8 mouse cellular contexts compared by ENCODE assay signal in genomic region chr10:53595744-53596676, GRCm38 (mm10). TPM values are rescaled to one million over a fixed set of nuclear protein-coding genes. Genes with fewer than 3 reads are reported as not detected.
DNase-seq lines count a peak whose midpoint lies in the region; ATAC-seq and TF ChIP-seq lines count a peak whose summit lies in the region.

No protein-coding gene starts in this region.

- intact Hi-C loops in heart, postnatal 25 days (cut with DNase I), result loop anchor here (2.0 to 10.0 kb wide), 2 partner anchors 31 to 221 kb away; partner anchors contain the start of gene Cep85l

- no peaks in the 10 kb centered on the region for H3K9me3 ChIP-seq in heart, embryonic 10.5 days
- H3K9me3 ChIP-seq in forebrain, embryonic 15.5 days, result no peaks in the 10 kb centered on the region
- H3K9me3 ChIP-seq in intestine, postnatal 0 days (ENCODE audit: control insufficient read depth), result no peaks in the 10 kb centered on the region
- no peaks in the 10 kb centered on the region for H3K9me3 ChIP-seq in midbrain, postnatal 0 days (ENCODE audit: low read length)

- no peak for TF ChIP-seq CTCF in intestine, postnatal 0 days (IDR thresholded peaks at IDR 0.05; ENCODE audit: low read depth)
- no peak for TF ChIP-seq CTCF in midbrain, postnatal 0 days (IDR thresholded peaks at IDR 0.05)

- 9% methylated on average over 27 of the region's 27 CpGs for WGBS in heart, embryonic 10.5 days
- 7% methylated on average over 26 of the region's 27 CpGs for WGBS in forebrain, embryonic 15.5 days
- WGBS in intestine, postnatal 0 days, result 4% methylated on average over 26 of the region's 27 CpGs
- 8% methylated on average over 20 of the region's 27 CpGs for WGBS in midbrain, postnatal 0 days

- peak overlapping the region; percentile 93 for H3K4me3 ChIP-seq in heart, embryonic 10.5 days
- peak overlapping the region; percentile 84 for H3K4me3 ChIP-seq in forebrain, embryonic 15.5 days
- peak overlapping the region; percentile 74 for H3K4me3 ChIP-seq in intestine, postnatal 0 days (ENCODE audit: low read depth, low read length)
- peak overlapping the region; percentile 86 for H3K4me3 ChIP-seq in midbrain, postnatal 0 days (ENCODE audit: low read depth, low read length)

- H3K9ac ChIP-seq in forebrain, embryonic 15.5 days (replicated peaks), result peak overlapping the region; percentile 80
- H3K9ac ChIP-seq in intestine, postnatal 0 days (ENCODE audit: low read depth, low read length), result peak overlapping the region; percentile 17; the same call in 1 of the 2 replicates
- H3K9ac ChIP-seq in midbrain, postnatal 0 days (replicated peaks; ENCODE audit: low read length, poor library complexity, severe bottlenecking), result peak overlapping the region; percentile 71

- H3K4me1 ChIP-seq in heart, embryonic 10.5 days, result peaks cover 14% of the 10 kb centered on the region
- H3K4me1 ChIP-seq in forebrain, embryonic 15.5 days, result peaks cover 27% of the 10 kb centered on the region
- H3K4me1 ChIP-seq in intestine, postnatal 0 days (replicated peaks; ENCODE audit: control insufficient read depth, insufficient read depth, low read length), result no peaks in the 10 kb centered on the region; the same call in 1 of the 2 replicates
- peaks cover 3% of the 10 kb centered on the region; the same call in 1 of the 2 replicates for H3K4me1 ChIP-seq in midbrain, postnatal 0 days (ENCODE audit: insufficient read depth, low read length)

- H3K36me3 ChIP-seq in heart, embryonic 10.5 days, result peaks cover 9% of the 10 kb centered on the region
- no peaks in the 10 kb centered on the region for H3K36me3 ChIP-seq in forebrain, embryonic 15.5 days
- no peaks in the 10 kb centered on the region for H3K36me3 ChIP-seq in intestine, postnatal 0 days (ENCODE audit: control insufficient read depth, insufficient read depth)
- no peaks in the 10 kb centered on the region for H3K36me3 ChIP-seq in midbrain, postnatal 0 days (ENCODE audit: insufficient read depth, low read length)

- no peaks in the 10 kb centered on the region for H3K27me3 ChIP-seq in heart, embryonic 10.5 days (ENCODE audit: insufficient read depth, poor library complexity, severe bottlenecking)
- no peaks in the 10 kb centered on the region for H3K27me3 ChIP-seq in forebrain, embryonic 15.5 days
- H3K27me3 ChIP-seq in intestine, postnatal 0 days (replicated peaks; ENCODE audit: control insufficient read depth, insufficient read depth, low read length), result no peaks in the 10 kb centered on the region
- H3K27me3 ChIP-seq in midbrain, postnatal 0 days (ENCODE audit: insufficient read depth, low read length), result no peaks in the 10 kb centered on the region

- peak overlapping the region; percentile 58 for H3K4me2 ChIP-seq in forebrain, embryonic 15.5 days (replicated peaks)
- peak overlapping the region; percentile 80 for H3K4me2 ChIP-seq in intestine, postnatal 0 days (replicated peaks; ENCODE audit: low read depth)
- H3K4me2 ChIP-seq in midbrain, postnatal 0 days (ENCODE audit: low read depth, low read length, poor library complexity, severe bottlenecking), result peak overlapping the region; percentile 51

- peak; percentile 95 for ATAC-seq in forebrain, embryonic 15.5 days (replicated peaks)
- ATAC-seq in intestine, postnatal 0 days, result peak; percentile 32; the same call in 1 of the 2 replicates
- peak; percentile 55 for ATAC-seq in midbrain, postnatal 0 days (ENCODE audit: low FRiP score)

- no peak for DNase-seq in heart, embryonic 10.5 days (ENCODE audit: low spot score)
- DNase-seq in heart, postnatal 25 days (ENCODE audit: low spot score), result no peak
- peak; percentile 38 to 40 for DNase-seq in B cell, adult 2 months
- DNase-seq in adrenal gland, postnatal 14 days, result peak; percentile 21
- no peak for DNase-seq in midbrain, postnatal 0 days (ENCODE audit: low spot score)
- DNase-seq in adipocyte (ENCODE audit: low spot score), result no peak

- peak overlapping the region; percentile 99 for H3K27ac ChIP-seq in heart, embryonic 10.5 days
- peak overlapping the region; percentile 97 for H3K27ac ChIP-seq in forebrain, embryonic 15.5 days (replicated peaks)
- H3K27ac ChIP-seq in intestine, postnatal 0 days (ENCODE audit: low read depth, low read length), result peak overlapping the region; percentile 98
- peak overlapping the region; percentile 98 for H3K27ac ChIP-seq in midbrain, postnatal 0 days (ENCODE audit: low read depth, low read length)

RNA-seq across cellular contexts. Expression of gene Asf1a, which starts 0.5 kb away (rescaled TPM):
- 89.9 and 110 TPM in 2 replicates for polyA plus RNA-seq in heart, embryonic 10.5 days (2016; fragmentation: Nextera tagmentation; extraction: Ambion mirVana)
- total RNA-seq in heart, postnatal 25 days (2021), result 10 to 100 TPM; 28.5 to 30.7 TPM
- 35.9 and 36.5 TPM in 2 replicates for total RNA-seq in adrenal gland, postnatal 14 days (2021)
- 101 and 114 TPM in 2 replicates for polyA plus RNA-seq in forebrain, embryonic 15.5 days (2015; fragmentation: Nextera tagmentation; extraction: Ambion mirVana)
- polyA plus RNA-seq in intestine, postnatal 0 days (2015; fragmentation: Nextera tagmentation; extraction: Ambion mirVana), result 40.4 and 44.5 TPM in 2 replicates
- total RNA-seq in midbrain, postnatal 0 days (2014; rRNA removed), result 27.3 and 39.7 TPM in 2 replicates
- 50.8 and 51.8 TPM in 2 replicates for polyA plus RNA-seq in midbrain, postnatal 0 days (2015; fragmentation: Nextera tagmentation; extraction: Ambion mirVana)

RNA-seq across cellular contexts. Expression of gene Mcm9, which starts 34.2 kb away (rescaled TPM):
- polyA plus RNA-seq in heart, embryonic 10.5 days (2016; fragmentation: Nextera tagmentation; extraction: Ambion mirVana), result 7.9 and 10.1 TPM in 2 replicates
- total RNA-seq in heart, postnatal 25 days (2021), result 1 to 10 TPM; 2.6 TPM
- 10.2 and 10.9 TPM in 2 replicates for total RNA-seq in adrenal gland, postnatal 14 days (2021)
- 9.5 and 10.2 TPM in 2 replicates for polyA plus RNA-seq in forebrain, embryonic 15.5 days (2015; fragmentation: Nextera tagmentation; extraction: Ambion mirVana)
- 3.5 and 3.6 TPM in 2 replicates for polyA plus RNA-seq in intestine, postnatal 0 days (2015; fragmentation: Nextera tagmentation; extraction: Ambion mirVana)
- total RNA-seq in midbrain, postnatal 0 days (2014; rRNA removed), result 3.1 and 5.9 TPM in 2 replicates
- 4.6 and 5.7 TPM in 2 replicates for polyA plus RNA-seq in midbrain, postnatal 0 days (2015; fragmentation: Nextera tagmentation; extraction: Ambion mirVana)

Comparison
In these comparisons a context has a peak if more than half of its experiments do, and no peak if none do; other contexts are left out.
1. DNase-seq: peak in B cell, adult 2 months (2 of 2) and adrenal gland, postnatal 14 days (single experiment); none in heart, embryonic 10.5 days (single experiment), heart, postnatal 25 days (single experiment), midbrain, postnatal 0 days (single experiment) and adipocyte (single experiment).
2. ATAC-seq: peak in every context shown above with its lines; median percentile 95 in forebrain, embryonic 15.5 days; 55 in midbrain, postnatal 0 days; 32 in intestine, postnatal 0 days.
3. H3K9ac ChIP-seq: peak in every context shown above with its lines; median percentile 80 in forebrain, embryonic 15.5 days; 71 in midbrain, postnatal 0 days; 17 in intestine, postnatal 0 days.
4. Peak in every context shown above with its lines, with median percentiles within 50 percentile points of each other: H3K27ac ChIP-seq, H3K4me3 ChIP-seq and H3K4me2 ChIP-seq.